Mouse (Mus musculus) left cerebral cortex, adult 2 months (tissue): ENCODE results near the gene Eif2a. TPM values are rescaled to one million over a fixed set of nuclear protein-coding genes. Genes with fewer than 3 reads are reported as not detected.
A peak's percentile ranks its signal among the peaks of the same experiment; 100 is the strongest.

Source experiments
- DNase-seq, 2 experiments: peaks; one replicate each; pipeline ENCODE4 v3.0.0; 2021 to 2022; ENCODE audit warnings: low spot score in 2 of 2, mixed read lengths in 1 of 2; ENCODE audit errors: extremely low spot score in 1 of 2
- H3K27ac ChIP-seq: fragments of 200-600 bp; 2 replicates; pipeline ENCODE4 v1.8.1; 2022
- H3K4me3 ChIP-seq: fragments of 200-600 bp; 2 replicates; pipeline ENCODE4 v1.8.1; 2022
- CTCF ChIP-seq: fragments of 200-600 bp; IDR thresholded peaks from 2 replicates; pipeline ENCODE4 v1.8.1; 2022; ENCODE audit warnings: antibody characterized with exemption, mild to moderate bottlenecking, moderate library complexity
- intact Hi-C: fragments of 180-260 bp; cut with DNase I; formaldehyde crosslinking; loops from one replicate; pipeline ENCODE4 v1.15.1; 2025
- long read RNA-seq, 2 experiments: library from polyadenylated mRNA; stranded (forward); transcript quantifications; one replicate each; pipeline ENCODE4 v2.0.0; 2021; ENCODE audit warnings: borderline mapping rate in 2 of 2
- total RNA-seq, 2 experiments: library from RNA; stranded (reverse); gene quantifications; 2 replicates each; pipeline ENCODE4 v1.2.3; 2021

Eif2a gene
- 10 to 100 TPM; 40.5 to 43.3 TPM for total RNA-seq
- long read RNA-seq, experiment 1, transcript Eif2a-201 (14 exons, 2,299 nt) = major isoform, 24 of 30 reads
- long read RNA-seq, experiment 1, partial matches to known transcripts = 0 of 30 reads
- long read RNA-seq, experiment 1, other reads (novel, unspliced or antisense) = 4 of 30 reads
- long read RNA-seq, experiment 2, transcript Eif2a-201 (14 exons, 2,299 nt) = major isoform, 9 of 16 reads
- long read RNA-seq, experiment 2, partial matches to known transcripts = 3 of 16 reads
- long read RNA-seq, experiment 2, other reads (novel, unspliced or antisense) = 4 of 16 reads

- Histone ChIP-seq H3K4me3 (peak within 1 kb of the TSS; percentile 85), H3K27ac (peak within 1 kb of the TSS; percentile 95)
- TF ChIP-seq CTCF = no peak
- intact Hi-C loops = loop anchor here (1.0 to 10.0 kb wide), 4 partner anchors 51 to 681 kb away; partner anchors contain the start of genes Pfn2, Selenot, Siah2 and Tsc22d2
- DNase-seq = peak; percentile 99
Measured at GRCm38 (mm10) chr3:58525652-58526407, at the start of gene Eif2a, which contains the start of gene Serp1. Eif2a (plus strand) TSS chr3:58525821. Serp1 (minus strand) TSS chr3:58525892.

GRCm38 (mm10) chr3:58478755-58479455 lies 46.7 kb upstream of the Eif2a start:
- Histone ChIP-seq H3K27ac (no peak overlapping the region), H3K4me3 (no peak overlapping the region)
- no peak for DNase-seq
- no peak for TF ChIP-seq CTCF
- intact Hi-C loops = no loop called here

- intact Hi-C loops = no loop called here
- Histone ChIP-seq H3K4me3 (no peak overlapping the region), H3K27ac (no peak overlapping the region)
- no peak for DNase-seq
- TF ChIP-seq CTCF = peak; percentile 34
Measured at GRCm38 (mm10) chr3:58485883-58486282, 39.7 kb upstream of the Eif2a start.

- H3K4me3 ChIP-seq = no peak overlapping the region
- intact Hi-C loops = no loop called here
- no peak for DNase-seq
- TF ChIP-seq CTCF = peak; percentile 18
- no peak overlapping the region for H3K27ac ChIP-seq
Measured at GRCm38 (mm10) chr3:58487121-58487520, 38.5 kb upstream of the Eif2a start.

- peak; percentile 45 for TF ChIP-seq CTCF
- no peak overlapping the region for H3K4me3 ChIP-seq
- no peak overlapping the region for H3K27ac ChIP-seq
- intact Hi-C loops = no loop called here
- no peak for DNase-seq
Measured at GRCm38 (mm10) chr3:58487999-58488775, 37.4 kb upstream of the Eif2a start.

GRCm38 (mm10) chr3:58490787-58491186 lies 34.8 kb upstream of the Eif2a start:
- Histone ChIP-seq H3K4me3 (no peak overlapping the region), H3K27ac (no peak overlapping the region)
- intact Hi-C loops = loop anchor here (2.0 kb wide), 1 partner anchor 328 kb away; no protein-coding TSS in a partner anchor
- TF ChIP-seq CTCF = peak; percentile 64
- peak; percentile 21 to 27 for DNase-seq

GRCm38 (mm10) chr3:58493621-58494020 lies 32.0 kb upstream of the Eif2a start:
- intact Hi-C loops = loop anchor here (2.0 kb wide), 1 partner anchor 77 kb away; no protein-coding TSS in a partner anchor
- Histone ChIP-seq H3K27ac (no peak overlapping the region), H3K4me3 (no peak overlapping the region)
- peak in 1 of 2 experiments; percentile 31 for DNase-seq
- no peak for TF ChIP-seq CTCF

- Histone ChIP-seq H3K27ac (no peak overlapping the region), H3K4me3 (no peak overlapping the region)
- no peak for DNase-seq
- TF ChIP-seq CTCF = no peak
- intact Hi-C loops = no loop called here
Measured at GRCm38 (mm10) chr3:58501961-58502360, 23.7 kb upstream of the Eif2a start.

- no peak for TF ChIP-seq CTCF
- intact Hi-C loops = no loop called here
- no peak for DNase-seq
- H3K4me3 ChIP-seq = no peak overlapping the region
- H3K27ac ChIP-seq = no peak overlapping the region
Measured at GRCm38 (mm10) chr3:58503720-58504333, 21.8 kb upstream of the Eif2a start.

GRCm38 (mm10) chr3:58504676-58505075 lies 20.9 kb upstream of the Eif2a start:
- DNase-seq = no peak
- no peak for TF ChIP-seq CTCF
- H3K4me3 ChIP-seq = no peak overlapping the region
- no peak overlapping the region for H3K27ac ChIP-seq
- intact Hi-C loops = no loop called here
